Mouse (Mus musculus) kidney, embryonic 16.5 days (tissue): ENCODE measurements at regions not wholly inside any gene's neighbourhood (a gene's known extent, or its start where the extent isn't known, plus 50 kb on each side); places are given as distances from the start of the nearest gene placed in this dataset.
A peak's percentile ranks its signal among the peaks of the same experiment; 100 is the strongest.

Source experiments
- ATAC-seq: fragments of 200-750 bp; cut with Nextera tagmentation; 2 replicates; pipeline ENCODE4 v1.8.0; 2017; ENCODE audit warnings: moderate TSS enrichment; ENCODE audit not compliant: low FRiP score, low TSS enrichment
- H3K27ac ChIP-seq: fragments of 300-500 bp; sonication (generic); 2 replicates; pipeline ENCODE4 v1.5.1; 2014; ENCODE audit warnings: low read length
- H3K27me3 ChIP-seq: fragments of 300-500 bp; sonication (generic); 2 replicates; pipeline ENCODE4 v1.6.1; 2014; ENCODE audit warnings: low read length, control low read depth, mixed read lengths; ENCODE audit not compliant: insufficient read depth
- H3K36me3 ChIP-seq: fragments of 300-500 bp; sonication (generic); 2 replicates; pipeline ENCODE4 v1.6.1; 2014; ENCODE audit warnings: low read length, control low read depth, mixed read lengths; ENCODE audit not compliant: insufficient read depth
- H3K4me1 ChIP-seq: fragments of 300-500 bp; sonication (generic); 2 replicates; pipeline ENCODE4 v1.6.1; 2014; ENCODE audit warnings: low read length, control low read depth, mixed read lengths; ENCODE audit not compliant: insufficient read depth
- H3K4me2 ChIP-seq: fragments of 300-500 bp; sonication (generic); replicated peaks from 2 replicates; pipeline ENCODE4 v1.6.1; 2014; ENCODE audit warnings: low read depth, low read length
- H3K4me3 ChIP-seq: fragments of 300-500 bp; sonication (generic); 2 replicates; pipeline ENCODE4 v1.5.1; 2014; ENCODE audit warnings: mild to moderate bottlenecking, low read length
- H3K9ac ChIP-seq: fragments of 300-500 bp; sonication (generic); replicated peaks from 2 replicates; pipeline ENCODE4 v1.6.1; 2014; ENCODE audit warnings: low read length
- H3K9me3 ChIP-seq: fragments of 300-500 bp; sonication (generic); 2 replicates; pipeline ENCODE4 v1.6.1; 2016; ENCODE audit warnings: low read length, control low read depth
- WGBS: fragments of 180-500 bp; shearing (Covaris S2); extraction: QIAGEN DNeasy Blood & Tissue Kit; methylation state at CpG from one replicate; pipeline ENCODE4 v1.1.7; 2014; 5-methylcytosine and 5-hydroxymethylcytosine counted together

GRCm38 (mm10) chr4:81673398-81674265 is 231.0 kb upstream of the Mpdz start:
- Histone ChIP-seq H3K9me3 (no peaks in the 10 kb centered on the region), H3K36me3 (no peaks in the 10 kb centered on the region), H3K4me2 (no peak overlapping the region), H3K4me1 (peaks cover 5% of the 10 kb centered on the region), H3K9ac (no peak overlapping the region), H3K27ac (no peak overlapping the region), H3K27me3 (no peaks in the 10 kb centered on the region), H3K4me3 (no peak overlapping the region)
- ATAC-seq = no peak
- 77% methylated on average over 4 of the region's 4 CpGs for WGBS

GRCm38 (mm10) chr4:81671986-81672385 is 229.4 kb upstream of the Mpdz start:
- H3K9me3 ChIP-seq = no peaks in the 10 kb centered on the region
- no peak overlapping the region for H3K4me3 ChIP-seq
- H3K36me3 ChIP-seq = no peaks in the 10 kb centered on the region
- no peak for ATAC-seq
- H3K4me1 ChIP-seq = peaks cover 5% of the 10 kb centered on the region
- H3K27ac ChIP-seq = no peak overlapping the region
- no peaks in the 10 kb centered on the region for H3K27me3 ChIP-seq
- no peak overlapping the region for H3K4me2 ChIP-seq
- H3K9ac ChIP-seq = no peak overlapping the region
- 61% methylated on average over 2 of the region's 2 CpGs for WGBS

- no peaks in the 10 kb centered on the region for H3K27me3 ChIP-seq
- no peak overlapping the region for H3K27ac ChIP-seq
- H3K36me3 ChIP-seq = no peaks in the 10 kb centered on the region
- no peak overlapping the region for H3K4me3 ChIP-seq
- H3K9ac ChIP-seq = no peak overlapping the region
- H3K4me1 ChIP-seq = peaks cover 5% of the 10 kb centered on the region
- peaks cover under 1% of the 10 kb centered on the region; the same call in 1 of the 2 replicates for H3K9me3 ChIP-seq
- 0% methylated on average over 3 of the region's 3 CpGs for WGBS
- H3K4me2 ChIP-seq = no peak overlapping the region
- ATAC-seq = peak; percentile 76; the same call in 1 of the 2 replicates
These were observed 226.6 kb upstream of the Mpdz start for GRCm38 (mm10) chr4:81669181-81669580.

- Histone ChIP-seq H3K36me3 (no peaks in the 10 kb centered on the region), H3K4me2 (no peak overlapping the region), H3K4me3 (no peak overlapping the region), H3K4me1 (no peaks in the 10 kb centered on the region), H3K27me3 (no peaks in the 10 kb centered on the region), H3K9ac (no peak overlapping the region), H3K27ac (no peak overlapping the region), H3K9me3 (peaks cover 6% of the 10 kb centered on the region; the same call in 1 of the 2 replicates)
- ATAC-seq = no peak
These were observed 218.5 kb upstream of the Mpdz start for GRCm38 (mm10) chr4:81661096-81661495.

- H3K27me3 ChIP-seq = no peaks in the 10 kb centered on the region
- H3K4me1 ChIP-seq = no peaks in the 10 kb centered on the region
- H3K4me2 ChIP-seq = no peak overlapping the region
- WGBS = 52% methylated on average over 3 of the region's 3 CpGs
- H3K9ac ChIP-seq = no peak overlapping the region
- no peak overlapping the region for H3K27ac ChIP-seq
- no peaks in the 10 kb centered on the region for H3K36me3 ChIP-seq
- ATAC-seq = no peak
- H3K4me3 ChIP-seq = no peak overlapping the region
- no peaks in the 10 kb centered on the region for H3K9me3 ChIP-seq
These were observed 185.8 kb upstream of the Mpdz start for GRCm38 (mm10) chr4:81628496-81628828.

GRCm38 (mm10) chr4:81627714-81628495 is 185.3 kb upstream of the Mpdz start:
- H3K27me3 ChIP-seq = no peaks in the 10 kb centered on the region
- no peak overlapping the region for H3K27ac ChIP-seq
- H3K4me3 ChIP-seq = no peak overlapping the region
- no peak overlapping the region for H3K9ac ChIP-seq
- no peaks in the 10 kb centered on the region for H3K4me1 ChIP-seq
- no peak for ATAC-seq
- no peak overlapping the region for H3K4me2 ChIP-seq
- H3K36me3 ChIP-seq = no peaks in the 10 kb centered on the region
- no peaks in the 10 kb centered on the region for H3K9me3 ChIP-seq
- 36% methylated on average over 12 of the region's 12 CpGs for WGBS

- 39% methylated on average over 10 of the region's 10 CpGs for WGBS
These were observed 182.8 kb upstream of the Mpdz start for GRCm38 (mm10) chr4:81625348-81625934.

GRCm38 (mm10) chr4:81624111-81624510 is 181.5 kb upstream of the Mpdz start:
- 93% methylated on average over 4 of the region's 4 CpGs for WGBS
- no peak overlapping the region for H3K9ac ChIP-seq
- no peak for ATAC-seq

More at GRCm38 (mm10) chr4:81625348-81625934, 182.8 kb upstream of the Mpdz start:
- no peak overlapping the region for H3K9ac ChIP-seq
- H3K27me3 ChIP-seq = no peaks in the 10 kb centered on the region
- ATAC-seq = no peak
- H3K36me3 ChIP-seq = no peaks in the 10 kb centered on the region
- H3K4me1 ChIP-seq = no peaks in the 10 kb centered on the region
- no peaks in the 10 kb centered on the region for H3K9me3 ChIP-seq
- no peak overlapping the region for H3K4me3 ChIP-seq
- no peak overlapping the region for H3K4me2 ChIP-seq
- H3K27ac ChIP-seq = no peak overlapping the region

GRCm38 (mm10) chr4:81621391-81622137 is 178.9 kb upstream of the Mpdz start:
- no peaks in the 10 kb centered on the region for H3K27me3 ChIP-seq
- H3K9me3 ChIP-seq = no peaks in the 10 kb centered on the region
- no peak for ATAC-seq
- H3K4me2 ChIP-seq = no peak overlapping the region
- no peaks in the 10 kb centered on the region for H3K4me1 ChIP-seq
- H3K4me3 ChIP-seq = no peak overlapping the region
- 75% methylated on average over 8 of the region's 8 CpGs for WGBS
- no peak overlapping the region for H3K9ac ChIP-seq
- no peak overlapping the region for H3K27ac ChIP-seq
- H3K36me3 ChIP-seq = no peaks in the 10 kb centered on the region

More at GRCm38 (mm10) chr4:81624111-81624510, 181.5 kb upstream of the Mpdz start:
- Histone ChIP-seq H3K36me3 (no peaks in the 10 kb centered on the region), H3K9me3 (no peaks in the 10 kb centered on the region), H3K4me3 (no peak overlapping the region), H3K4me1 (no peaks in the 10 kb centered on the region), H3K27ac (no peak overlapping the region), H3K27me3 (no peaks in the 10 kb centered on the region), H3K4me2 (no peak overlapping the region)
